Mouse (Mus musculus): Measurements from ENCODE around the gene 4930426L09Rik. TPM values are rescaled to one million over a fixed set of nuclear protein-coding genes. Genes with fewer than 3 reads are reported as not detected.

The 4930426L09Rik gene
- total RNA-seq, 2 experiments from 2014 or later, result 0.18 TPM; not detected in 1

GRCm38 (mm10) chr2:19016839-19017238 lies 18.7 kb downstream of the 4930426L09Rik start:
- DNase-seq, result no peak

DNA sequence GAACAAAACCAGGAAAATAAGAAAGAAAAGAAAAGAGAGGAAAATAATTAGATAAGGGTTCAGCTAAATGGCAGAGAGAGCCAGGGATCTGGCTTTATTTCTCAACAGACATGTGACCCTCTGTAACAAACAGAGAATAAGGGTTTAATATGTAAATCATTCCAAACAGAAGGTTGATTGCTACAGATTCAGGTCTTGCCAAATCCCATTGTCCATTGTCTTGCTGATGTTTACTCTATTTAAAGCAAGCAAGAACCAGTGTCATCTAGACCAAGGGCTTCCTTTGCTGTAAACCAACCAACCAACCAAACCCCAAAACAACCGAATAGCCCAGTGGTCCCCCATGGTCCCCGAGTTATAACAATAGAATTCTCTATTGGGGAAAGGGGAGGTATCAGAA lies 19.9 kb downstream of the 4930426L09Rik start:
- no peak for DNase-seq

GRCm38 (mm10) chr2:19024807-19025206 lies 26.7 kb downstream of the 4930426L09Rik start:
- DNase-seq, result no peak

DNA sequence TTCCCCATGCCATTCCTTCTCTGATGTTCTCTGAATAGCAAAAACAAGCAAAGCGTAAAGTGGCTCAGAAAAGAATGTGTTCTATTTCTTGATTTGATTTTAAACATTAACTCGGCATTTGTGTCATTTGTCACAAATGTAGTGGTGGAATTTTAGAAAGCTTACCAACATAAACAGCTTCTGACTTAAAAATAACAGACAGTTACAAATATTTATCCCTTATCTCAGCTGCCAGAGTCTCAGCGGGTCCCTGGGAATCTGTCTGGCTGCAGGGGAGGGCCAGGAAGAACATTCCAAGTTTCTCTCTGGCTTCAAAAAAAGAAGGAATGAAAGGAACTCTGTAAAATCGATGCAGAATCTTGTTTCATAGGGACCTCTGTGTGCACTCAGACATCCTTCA lies 39.3 kb downstream of the 4930426L09Rik start:
- DNase-seq, result no peak

GRCm38 (mm10) chr2:19037907-19038570 lies 39.9 kb downstream of the 4930426L09Rik start:
- DNase-seq, result no peak

DNA sequence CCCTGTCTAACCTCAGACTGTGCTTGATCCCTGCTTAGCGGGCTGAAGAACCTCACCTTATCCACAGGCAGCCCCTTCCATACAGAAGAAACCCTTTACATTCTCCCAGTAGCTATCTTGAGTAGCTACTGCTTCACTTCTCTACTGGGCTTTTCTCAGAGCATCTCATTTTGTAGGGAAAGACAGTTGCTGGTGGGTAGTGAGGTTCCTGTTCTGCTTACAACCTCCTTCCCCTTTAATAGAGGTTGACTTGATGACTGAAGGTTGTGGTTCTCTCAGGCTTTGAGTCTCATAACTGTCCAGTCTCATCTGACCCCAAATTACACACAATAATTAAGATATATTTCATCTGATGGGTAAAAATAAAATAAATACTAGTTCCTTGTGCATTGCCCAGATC lies 50.1 kb downstream of the 4930426L09Rik start:
- DNase-seq, result no peak

DNA sequence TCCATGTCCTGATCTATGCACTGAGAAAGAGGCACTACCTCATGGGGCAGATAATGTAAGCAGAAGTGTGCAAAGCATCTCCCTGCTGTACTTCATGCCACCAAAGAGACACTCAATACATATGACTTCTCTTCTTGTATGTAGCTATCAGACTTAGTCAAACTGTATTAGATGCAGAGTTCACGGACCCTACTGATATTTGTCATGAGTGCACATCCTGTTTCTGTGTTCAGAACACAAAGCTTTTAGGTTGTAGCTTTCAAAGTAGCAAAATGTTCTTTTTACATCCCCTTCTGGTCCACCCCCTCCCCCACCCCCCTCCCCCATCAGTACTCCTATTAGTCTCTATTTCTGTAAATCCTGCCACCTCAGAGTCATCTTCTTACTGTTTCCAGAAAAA lies 51.2 kb downstream of the 4930426L09Rik start:
- no peak for DNase-seq

Other genes starting within 250 kb of the 4930426L09Rik start
- gene Pip4k2a, start 217 bp upstream of the 4930426L09Rik start, total RNA-seq (2021), result 1 to 10 TPM; 4.0 TPM
- not detected for gene Armc3, start 201.0 kb downstream of the 4930426L09Rik start, total RNA-seq (2021)